Mouse (Mus musculus) kidney, adult 2 months (tissue): Measurements from ENCODE around the gene Olfr67. TPM values are rescaled to one million over a fixed set of nuclear protein-coding genes. Genes with fewer than 3 reads are reported as not detected.

Source experiments
- DNase-seq: peaks from one replicate; pipeline ENCODE4 v3.0.0; 2021
- H3K27ac ChIP-seq: fragments of 200-500 bp; 2 replicates; pipeline ENCODE4 v1.5.1; 2012; ENCODE audit warnings: low read depth, low read length, control low read depth, inconsistent platforms; ENCODE audit not compliant: insufficient read depth
- H3K27me3 ChIP-seq: fragments of 200-500 bp; replicated peaks from 2 replicates; pipeline ENCODE4 v1.6.1; 2012; ENCODE audit warnings: mild to moderate bottlenecking, moderate library complexity, low read length, inconsistent platforms; ENCODE audit not compliant: control insufficient read depth, insufficient read depth
- H3K36me3 ChIP-seq: fragments of 200-500 bp; 2 replicates; pipeline ENCODE4 v1.6.1; 2012; ENCODE audit warnings: mild to moderate bottlenecking, moderate library complexity, low read length, inconsistent platforms; ENCODE audit not compliant: control insufficient read depth, insufficient read depth
- H3K4me1 ChIP-seq: fragments of 200-500 bp; 2 replicates; pipeline ENCODE4 v1.6.1; 2011; ENCODE audit warnings: low read length; ENCODE audit not compliant: control insufficient read depth, insufficient read depth
- H3K4me3 ChIP-seq: fragments of 200-500 bp; 2 replicates; pipeline ENCODE4 v1.5.1; 2011; ENCODE audit warnings: mild to moderate bottlenecking, low read depth, low read length, control low read depth; ENCODE audit not compliant: insufficient read depth
- CTCF ChIP-seq: fragments of 200-500 bp; conservative IDR thresholded peaks from 2 replicates; pipeline ENCODE4 v1.5.1; 2011; ENCODE audit warnings: low read depth, mild to moderate bottlenecking, control low read depth, low read length, moderate library complexity, mixed read lengths; ENCODE audit not compliant: insufficient read depth, insufficient read length
- POLR2A ChIP-seq: fragments of 200-500 bp; IDR thresholded peaks from one replicate; pipeline ENCODE4 v1.6.1; 2011; ENCODE audit warnings: low read depth, low read length, control low read depth
- WGBS: fragments of 180-500 bp; shearing (Covaris S2); methylation state at CpG from one replicate; pipeline ENCODE4 v1.1.7; 2018; 5-methylcytosine and 5-hydroxymethylcytosine counted together
- polyA plus RNA-seq: library from polyadenylated mRNA; depleted of rRNA; stranded (reverse); fragments of >200 nt; gene quantifications from 2 replicates; pipeline ENCODE4 v1.2.3, GENCODE M21; 2012; rRNA removed

The Olfr67 gene
- polyA plus RNA-seq, 1 experiment, result not detected

- 37% methylated on average over 2 of the region's 2 CpGs for WGBS
- DNase-seq, result no peak
- H3K4me3 ChIP-seq, result no peak within 1 kb of the TSS
- no peaks in the 10 kb centered on the region for H3K27me3 ChIP-seq
- H3K4me1 ChIP-seq, result no peaks in the 10 kb centered on the region
- TF ChIP-seq POLR2A (no peak), CTCF (no peak)
- no peak within 1 kb of the TSS for H3K27ac ChIP-seq
- no peaks in the 10 kb centered on the region for H3K36me3 ChIP-seq
Measured at GRCm38 (mm10) chr7:103757233-103757632, 34.4 kb downstream of the Olfr67 start, which contains the start of gene Olfr630. Gene Olfr630, minus strand, starts transcription at chr7:103757333.

GRCm38 (mm10) chr7:103744843-103745242 is 46.8 kb downstream of the Olfr67 start, which contains the start of gene Olfr629:
Gene Olfr629, minus strand, starts transcription at chr7:103744943.
- Histone ChIP-seq H3K27me3 (no peaks in the 10 kb centered on the region), H3K27ac (no peak within 1 kb of the TSS), H3K4me3 (no peak within 1 kb of the TSS), H3K4me1 (no peaks in the 10 kb centered on the region), H3K36me3 (no peaks in the 10 kb centered on the region)
- DNase-seq, result no peak
- WGBS, result 69% methylated on average over 2 of the region's 2 CpGs
- TF ChIP-seq POLR2A (no peak), CTCF (no peak)

Other genes starting within 250 kb of the Olfr67 start
- gene Olfr612, start 249.1 kb downstream of the Olfr67 start, polyA plus RNA-seq, result not detected in 2 replicates
- gene Olfr613, start 243.7 kb downstream of the Olfr67 start, polyA plus RNA-seq, result not detected in 2 replicates
- not detected in 2 replicates for gene Olfr615, start 235.7 kb downstream of the Olfr67 start, polyA plus RNA-seq
- gene Olfr616, start 222.7 kb downstream of the Olfr67 start, polyA plus RNA-seq, result not detected in 2 replicates
- not detected in 2 replicates for gene Olfr617, start 218.8 kb downstream of the Olfr67 start, polyA plus RNA-seq
- not detected in 2 replicates for gene Olfr618, start 201.7 kb downstream of the Olfr67 start, polyA plus RNA-seq
- gene Olfr619, start 191.2 kb downstream of the Olfr67 start, polyA plus RNA-seq, result not detected in 2 replicates
- gene Olfr620, start 179.3 kb downstream of the Olfr67 start, polyA plus RNA-seq, result not detected in 2 replicates
- not detected in 2 replicates for gene Olfr622, start 149.1 kb downstream of the Olfr67 start, polyA plus RNA-seq
- not detected in 2 replicates for gene Olfr623, start 128.1 kb downstream of the Olfr67 start, polyA plus RNA-seq
- gene Olfr624, start 120.6 kb downstream of the Olfr67 start, polyA plus RNA-seq, result not detected in 2 replicates
- not detected in 2 replicates for gene Olfr625-ps1, start 109.1 kb downstream of the Olfr67 start, polyA plus RNA-seq
- gene Olfr243, start 77.2 kb downstream of the Olfr67 start, polyA plus RNA-seq, result not detected in 2 replicates
- not detected in 2 replicates for gene Olfr628, start 61.4 kb downstream of the Olfr67 start, polyA plus RNA-seq
- not detected in 2 replicates for gene Olfr629, start 46.9 kb downstream of the Olfr67 start, polyA plus RNA-seq
- gene Olfr630, start 34.5 kb downstream of the Olfr67 start, polyA plus RNA-seq, result not detected in 2 replicates
- gene Olfr69, start 20.2 kb downstream of the Olfr67 start, polyA plus RNA-seq, result not detected in 2 replicates
- gene Olfr68, start 12.1 kb downstream of the Olfr67 start, polyA plus RNA-seq, result not detected in 2 replicates
- gene Hbb-bt, start 22.2 kb upstream of the Olfr67 start, polyA plus RNA-seq, result 323 and 441 TPM in 2 replicates
- gene Hbb-bs, start 36.3 kb upstream of the Olfr67 start, polyA plus RNA-seq, result 3,704 and 5,002 TPM in 2 replicates
- not detected in 2 replicates for gene Hbb-bh2, start 48.7 kb upstream of the Olfr67 start, polyA plus RNA-seq
- not detected in 2 replicates for gene Hbb-bh1, start 51.3 kb upstream of the Olfr67 start, polyA plus RNA-seq
- gene Hbb-y, start 61.4 kb upstream of the Olfr67 start, polyA plus RNA-seq, result not detected in 2 replicates
- gene Olfr66, start 94.4 kb upstream of the Olfr67 start, polyA plus RNA-seq, result not detected in 2 replicates
- not detected in 2 replicates for gene Olfr64, start 102.7 kb upstream of the Olfr67 start, polyA plus RNA-seq
- not detected in 2 replicates for gene Olfr65, start 111.7 kb upstream of the Olfr67 start, polyA plus RNA-seq
- not detected in 2 replicates for gene Olfr631, start 137.0 kb upstream of the Olfr67 start, polyA plus RNA-seq
- not detected in 2 replicates for gene Olfr632, start 142.5 kb upstream of the Olfr67 start, polyA plus RNA-seq
- not detected in 2 replicates for gene Olfr633, start 152.6 kb upstream of the Olfr67 start, polyA plus RNA-seq
- gene Olfr635, start 179.3 kb upstream of the Olfr67 start, polyA plus RNA-seq, result not detected in 2 replicates
- not detected in 2 replicates for gene Olfr638, start 206.9 kb upstream of the Olfr67 start, polyA plus RNA-seq
- not detected in 2 replicates for gene Olfr639, start 225.5 kb upstream of the Olfr67 start, polyA plus RNA-seq
- not detected in 2 replicates for gene Olfr640, start 233.8 kb upstream of the Olfr67 start, polyA plus RNA-seq
- gene Olfr641, start 243.6 kb upstream of the Olfr67 start, polyA plus RNA-seq, result not detected in 2 replicates